Mouse (Mus musculus) E14TG2a.4 (cell line): ENCODE data around the gene Car10.

Experiments
- CTCF ChIP-seq: conservative IDR thresholded peaks from 2 replicates; pipeline ENCODE4 v1.5.1; 2014; ENCODE audit warnings: low read length
- NANOG ChIP-seq: IDR thresholded peaks from 2 replicates; pipeline ENCODE4 v1.6.1; 2014; ENCODE audit warnings: borderline replicate concordance, low read length, mixed read lengths
- POU5F1 ChIP-seq: IDR thresholded peaks from 2 replicates; pipeline ENCODE4 v1.6.1; 2014; ENCODE audit warnings: low read length, borderline replicate concordance

- TF ChIP-seq CTCF (no peak), POU5F1 (no peak), NANOG (no peak)
These were observed 4.5 kb downstream of the Car10 start for GRCm38 (mm10) chr11:93102321-93102720.
